Mouse (Mus musculus) gastrocnemius, adult 2 months (tissue): Measurements from ENCODE around the gene Akt1s1. TPM values are rescaled to one million over a fixed set of nuclear protein-coding genes. Genes with fewer than 3 reads are reported as not detected.

Experiments
- DNase-seq: peaks from one replicate; pipeline ENCODE4 v3.0.0; 2022
- H3K27ac ChIP-seq: fragments of 200-600 bp; 2 replicates; pipeline ENCODE4 v1.8.1; 2022; ENCODE audit warnings: mild to moderate bottlenecking
- H3K4me3 ChIP-seq: fragments of 200-600 bp; 2 replicates; pipeline ENCODE4 v1.8.1; 2022; ENCODE audit warnings: mild to moderate bottlenecking, moderate library complexity
- CTCF ChIP-seq: fragments of 200-600 bp; IDR thresholded peaks from 2 replicates; pipeline ENCODE4 v1.8.1; 2022; ENCODE audit warnings: antibody characterized with exemption, mild to moderate bottlenecking, moderate library complexity
- intact Hi-C: fragments of 180-260 bp; cut with DNase I; formaldehyde crosslinking; loops from one replicate; pipeline ENCODE4 v1.15.1; 2025
- long read RNA-seq, 2 experiments: library from polyadenylated mRNA; stranded (forward); transcript quantifications; one replicate each; pipeline ENCODE4 v2.0.0; 2021
- total RNA-seq, 2 experiments: library from RNA; stranded (reverse); gene quantifications; 2 replicates each; pipeline ENCODE4 v1.2.3; 2021

The Akt1s1 gene
- 100 to 1,000 TPM; 128 to 137 TPM for total RNA-seq
- long read RNA-seq, experiment 1, transcript Akt1s1-203 (5 exons, 1,160 nt), result minor isoform, 17 of 97 reads
- long read RNA-seq, experiment 1, transcript Akt1s1-204 (5 exons, 1,812 nt), result major isoform, 63 of 97 reads
- long read RNA-seq, experiment 1, partial matches to known transcripts, result 5 of 97 reads
- long read RNA-seq, experiment 1, other reads (novel, unspliced or antisense), result 12 of 97 reads
- long read RNA-seq, experiment 2, transcript Akt1s1-204 (5 exons, 1,812 nt), result major isoform, 47 of 90 reads
- long read RNA-seq, experiment 2, transcript Akt1s1-203 (5 exons, 1,160 nt), result minor isoform, 21 of 90 reads
- long read RNA-seq, experiment 2, partial matches to known transcripts, result 9 of 90 reads
- long read RNA-seq, experiment 2, other reads (novel, unspliced or antisense), result 13 of 90 reads

DNA sequence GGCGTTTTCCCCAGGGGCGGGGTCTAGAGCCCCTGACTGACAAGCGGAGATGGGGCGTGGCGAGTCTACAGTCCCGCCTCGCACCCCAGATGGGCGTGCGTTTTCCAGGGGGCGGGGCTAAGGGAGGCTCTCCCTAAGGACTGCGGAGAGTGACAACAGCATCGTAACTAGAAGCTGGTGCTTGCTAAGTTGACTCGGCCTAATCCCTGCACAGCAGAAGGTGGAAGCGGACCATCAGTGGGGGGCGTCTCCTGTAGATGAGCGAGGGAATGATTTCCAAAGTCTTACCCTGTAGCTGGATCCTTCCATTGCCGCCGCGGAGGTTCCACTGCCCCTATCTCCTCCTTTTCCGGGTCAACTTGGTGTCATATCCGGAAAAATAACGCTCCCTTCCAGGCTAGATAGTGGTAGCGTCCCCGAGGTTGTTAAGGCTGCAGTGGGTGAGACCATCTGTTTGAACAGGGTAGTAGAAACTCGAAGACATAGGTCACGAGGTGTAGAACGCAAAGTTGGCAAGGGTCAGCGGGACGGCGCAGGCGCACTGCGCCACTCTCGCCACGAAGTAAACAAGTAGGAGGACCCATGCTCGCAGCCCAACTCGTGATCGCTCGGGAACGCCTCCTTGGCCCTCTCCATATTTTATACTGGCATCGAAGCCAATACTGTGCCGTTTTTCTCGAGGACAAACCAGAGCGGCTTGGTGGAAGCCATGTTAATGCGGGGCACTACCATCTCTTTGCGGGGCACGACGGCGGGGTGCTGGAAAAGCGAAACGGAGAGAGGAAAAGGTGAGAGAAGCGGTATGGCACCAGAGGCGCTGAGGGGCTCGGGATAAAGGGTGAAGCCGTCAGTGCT lies at the start of gene Akt1s1, which contains the start of gene Tbc1d17:
Gene Akt1s1 (plus strand): TSS at position 431 of the 855 bp plus-strand sequence.
Gene Tbc1d17 (minus strand): TSS at position 519 of the 855 bp plus-strand sequence.
- H3K27ac ChIP-seq, result peak within 1 kb of the TSS; percentile 97
- peak; percentile 99 for DNase-seq
- no peak for TF ChIP-seq CTCF
- H3K4me3 ChIP-seq, result peak within 1 kb of the TSS; percentile 92
- intact Hi-C loops, result no loop called here

DNA sequence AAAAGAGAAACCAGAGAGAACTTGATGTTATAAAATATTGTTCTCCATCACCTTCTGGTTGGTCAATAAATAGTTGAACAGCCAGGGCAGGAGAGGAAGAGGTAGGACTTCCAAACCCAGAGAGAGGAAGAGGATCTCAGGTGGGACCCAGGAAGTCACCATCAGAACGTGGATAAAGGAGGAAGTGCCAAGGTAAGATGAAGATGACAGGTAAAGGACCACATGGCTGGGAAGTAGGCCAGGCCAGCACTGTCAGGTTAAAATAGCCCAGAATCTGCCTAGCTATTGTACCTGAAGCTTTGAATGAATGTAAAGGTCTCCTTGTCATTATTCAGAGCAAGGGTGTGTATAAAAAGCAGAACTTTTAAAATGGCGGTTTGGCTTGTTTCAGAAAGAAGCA lies 39.9 kb upstream of the Akt1s1 start:
- intact Hi-C loops, result no loop called here
- Histone ChIP-seq H3K27ac (no peak overlapping the region), H3K4me3 (no peak overlapping the region)
- no peak for DNase-seq
- no peak for TF ChIP-seq CTCF

DNA sequence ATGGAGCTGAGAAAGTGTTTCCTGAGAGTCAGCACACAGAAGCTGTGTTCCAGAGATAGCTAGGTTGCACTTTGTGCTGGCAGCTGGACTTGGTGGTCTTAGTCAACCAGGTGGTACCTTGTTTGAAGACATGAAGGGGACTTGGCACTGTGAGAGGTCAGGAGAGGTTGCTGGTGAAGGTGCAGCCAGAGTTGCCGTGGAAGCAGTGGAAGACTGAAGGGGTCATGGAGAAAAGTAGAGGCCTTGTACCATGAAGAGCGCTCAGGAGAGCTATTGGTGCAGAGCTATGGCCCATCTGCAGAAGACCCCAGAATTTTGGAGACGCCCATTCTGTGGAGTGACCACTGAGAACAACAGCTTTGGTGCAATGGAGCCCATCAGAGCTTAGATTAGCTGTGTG lies 39.3 kb upstream of the Akt1s1 start:
- no peak for DNase-seq
- Histone ChIP-seq H3K4me3 (no peak overlapping the region), H3K27ac (no peak overlapping the region)
- intact Hi-C loops, result no loop called here
- TF ChIP-seq CTCF, result no peak

DNA sequence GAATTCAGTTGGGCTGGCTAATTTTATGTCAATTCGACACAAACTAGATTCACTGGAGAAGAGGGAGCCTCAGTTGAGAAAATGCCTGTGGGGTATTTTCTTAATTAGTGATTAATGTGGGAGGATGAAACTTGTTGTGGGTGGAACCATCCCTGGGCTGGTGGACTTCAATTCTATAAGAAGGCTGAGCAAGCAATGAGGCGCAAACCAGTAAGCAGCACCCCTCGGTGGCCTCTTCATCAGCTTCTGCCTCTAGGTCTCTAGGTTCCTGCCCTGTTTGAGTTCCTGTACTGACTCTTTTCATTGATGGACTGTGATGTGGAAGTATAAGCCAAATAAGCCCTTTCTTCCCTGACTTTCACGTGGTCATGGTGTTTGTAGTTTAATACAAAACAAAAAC lies 38.4 kb upstream of the Akt1s1 start:
- no peak overlapping the region for H3K27ac ChIP-seq
- TF ChIP-seq CTCF, result no peak
- DNase-seq, result no peak
- no peak overlapping the region for H3K4me3 ChIP-seq
- intact Hi-C loops, result loop anchor here (10.0 kb wide), 1 partner anchor 166 kb away; no protein-coding TSS in a partner anchor

DNA sequence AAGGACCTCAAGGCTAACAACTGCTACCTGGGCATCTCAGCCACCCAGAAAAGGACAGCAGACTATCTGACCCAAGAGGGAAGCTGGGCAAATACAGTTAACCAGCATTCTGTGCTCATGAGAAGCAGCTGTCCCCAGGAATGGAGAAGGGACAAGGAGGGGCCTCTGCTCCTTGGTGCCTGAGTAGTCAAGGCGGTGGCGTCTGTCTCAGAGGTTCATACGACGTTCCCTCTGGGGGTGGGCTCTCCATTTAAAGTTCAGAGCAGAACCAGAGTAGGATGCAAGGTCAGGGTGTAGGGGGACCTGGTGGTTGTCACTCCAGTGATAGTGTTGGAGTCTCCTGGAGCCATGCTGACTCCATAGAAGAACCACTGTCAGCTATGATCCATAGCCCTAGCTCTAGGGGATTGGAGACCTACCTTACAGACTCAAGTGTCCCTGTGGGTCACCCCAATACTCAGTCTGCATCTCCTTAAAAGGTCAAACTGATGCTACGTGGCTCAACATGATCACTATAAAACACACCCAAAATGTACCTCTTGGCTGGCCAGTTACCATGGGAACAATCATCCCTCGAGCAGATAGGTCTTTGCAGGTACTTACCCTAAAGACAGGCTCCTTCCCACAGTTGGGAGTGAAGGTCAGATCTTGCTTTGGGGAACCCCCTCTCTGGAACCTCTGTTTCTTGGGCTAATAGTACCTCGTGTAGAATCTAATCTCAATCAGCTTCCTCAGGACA lies 37.8 kb upstream of the Akt1s1 start:
- no peak overlapping the region for H3K27ac ChIP-seq
- DNase-seq, result no peak
- TF ChIP-seq CTCF, result no peak
- H3K4me3 ChIP-seq, result no peak overlapping the region
- intact Hi-C loops, result loop anchor here (10.0 kb wide), 1 partner anchor 166 kb away; no protein-coding TSS in a partner anchor

DNA sequence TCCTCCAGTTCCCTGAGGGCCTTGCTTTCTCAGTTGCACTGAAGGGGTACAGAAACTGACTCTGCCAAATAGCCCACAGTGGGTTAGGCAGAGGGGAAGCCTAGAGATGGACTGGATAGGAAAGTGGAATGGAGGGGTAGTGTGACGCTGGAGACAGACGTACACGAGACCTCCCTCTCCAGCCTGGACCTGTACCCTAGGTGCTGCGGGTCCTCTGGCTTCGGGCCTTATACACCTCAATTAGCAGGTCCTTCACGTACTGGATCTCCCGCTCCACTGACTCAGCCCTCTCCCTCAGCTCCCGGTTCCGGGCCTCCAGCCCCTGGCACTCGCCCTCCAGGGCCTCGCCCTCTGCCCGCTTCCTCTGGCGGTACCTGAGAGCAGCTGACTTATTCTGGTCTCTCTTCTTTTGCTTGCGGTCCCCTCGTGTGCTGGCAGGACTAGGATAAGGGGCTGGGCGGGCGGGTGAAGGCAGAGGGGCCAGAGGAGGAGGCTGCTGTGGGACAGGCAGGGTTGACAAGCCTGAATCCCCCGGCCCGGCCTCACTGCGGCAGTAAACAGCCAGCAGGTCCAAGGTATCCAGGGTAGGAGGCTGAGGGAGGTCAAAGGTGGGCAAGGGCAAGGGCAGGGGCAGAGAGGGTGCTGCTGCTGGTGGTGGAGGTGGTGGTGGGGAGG lies 36.0 kb upstream of the Akt1s1 start:
- intact Hi-C loops, result loop anchor here (10.0 kb wide), 1 partner anchor 168 kb away; no protein-coding TSS in a partner anchor
- TF ChIP-seq CTCF, result no peak
- DNase-seq, result no peak
- Histone ChIP-seq H3K4me3 (0 out of 2 replicates have a peak overlapping the region, but pooled peaks have one; percentile 3), H3K27ac (no peak overlapping the region)

DNA sequence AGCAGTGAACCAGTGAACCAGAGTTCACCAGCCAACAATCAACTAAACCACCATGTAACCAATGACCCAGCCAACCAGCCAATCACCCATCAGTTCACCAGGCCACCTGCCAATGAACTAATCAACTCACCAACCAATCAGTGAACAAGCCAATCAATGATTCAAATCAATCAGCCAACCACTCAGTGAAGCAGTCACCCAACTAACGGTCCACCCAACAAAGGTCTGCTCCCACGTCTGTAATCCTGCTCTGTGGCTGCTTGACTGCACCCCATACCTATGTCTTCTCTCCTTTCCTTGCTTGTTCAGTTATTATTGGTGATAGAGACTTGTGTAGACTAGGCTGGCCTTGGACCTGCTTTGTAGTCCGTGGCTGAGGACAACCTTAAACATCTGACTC lies 34.8 kb upstream of the Akt1s1 start:
- DNase-seq, result no peak
- intact Hi-C loops, result loop anchor here (10.0 kb wide), 1 partner anchor 169 kb away; no protein-coding TSS in a partner anchor
- H3K4me3 ChIP-seq, result peak overlapping the region; percentile 99
- H3K27ac ChIP-seq, result no peak overlapping the region
- no peak for TF ChIP-seq CTCF

DNA sequence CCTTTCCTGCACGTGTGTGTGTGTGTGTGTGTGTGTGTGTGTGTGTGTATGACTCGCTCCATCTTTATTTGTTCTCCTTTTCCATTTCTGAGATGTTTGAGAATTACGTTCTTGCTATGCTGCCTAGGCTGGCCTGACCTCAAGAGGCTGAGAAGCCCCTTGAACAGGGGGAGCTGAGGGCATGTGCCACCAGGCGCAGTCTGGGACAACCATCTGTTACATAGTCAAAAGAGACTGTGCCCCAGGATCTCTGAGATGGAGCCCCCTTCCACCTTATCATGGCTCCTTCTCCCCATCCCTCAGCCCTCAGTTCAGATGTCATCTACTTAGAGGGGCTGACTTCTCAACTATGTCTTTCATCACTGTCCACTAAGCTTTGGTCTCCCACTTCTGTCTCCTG lies 34.4 kb upstream of the Akt1s1 start:
- peak overlapping the region; percentile 99 for H3K4me3 ChIP-seq
- intact Hi-C loops, result loop anchor here (10.0 kb wide), 1 partner anchor 170 kb away; no protein-coding TSS in a partner anchor
- peak overlapping the region; percentile 99; the same call in 1 of the 2 replicates for H3K27ac ChIP-seq
- DNase-seq, result no peak
- TF ChIP-seq CTCF, result no peak

DNA sequence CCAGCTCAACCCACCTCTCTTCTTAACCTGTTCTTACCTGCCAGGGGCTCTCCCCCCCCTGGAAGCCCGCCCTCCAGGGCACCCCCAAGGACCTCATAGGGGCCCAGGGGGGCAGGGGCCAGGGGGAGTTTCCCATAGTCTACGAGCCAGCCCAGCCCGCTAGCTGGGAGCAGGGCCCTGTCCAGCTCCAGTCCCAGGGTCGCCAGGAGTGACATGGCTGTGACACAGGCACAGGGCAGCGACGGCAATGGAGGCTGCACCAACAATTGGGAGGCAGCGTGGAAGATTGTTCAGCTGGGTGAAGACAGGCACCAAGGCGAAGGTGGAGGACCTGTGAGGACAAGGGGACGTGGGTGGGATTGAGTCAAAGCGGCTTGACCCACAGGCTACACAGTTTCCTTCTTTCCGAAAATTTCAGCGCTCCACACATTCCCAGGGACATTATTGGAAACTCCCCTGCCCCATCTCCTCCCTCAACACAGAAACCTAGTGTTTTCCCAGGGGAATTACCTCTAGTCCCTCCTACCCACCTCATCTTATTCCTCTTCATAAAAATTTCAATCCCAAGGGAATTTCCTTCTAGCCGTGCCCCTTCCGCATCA lies 33.7 kb upstream of the Akt1s1 start:
- DNase-seq, result no peak
- intact Hi-C loops, result loop anchor here (10.0 kb wide), 1 partner anchor 170 kb away; no protein-coding TSS in a partner anchor
- peak overlapping the region; percentile 99 for H3K4me3 ChIP-seq
- TF ChIP-seq CTCF, result no peak
- peak overlapping the region; percentile 99 for H3K27ac ChIP-seq

DNA sequence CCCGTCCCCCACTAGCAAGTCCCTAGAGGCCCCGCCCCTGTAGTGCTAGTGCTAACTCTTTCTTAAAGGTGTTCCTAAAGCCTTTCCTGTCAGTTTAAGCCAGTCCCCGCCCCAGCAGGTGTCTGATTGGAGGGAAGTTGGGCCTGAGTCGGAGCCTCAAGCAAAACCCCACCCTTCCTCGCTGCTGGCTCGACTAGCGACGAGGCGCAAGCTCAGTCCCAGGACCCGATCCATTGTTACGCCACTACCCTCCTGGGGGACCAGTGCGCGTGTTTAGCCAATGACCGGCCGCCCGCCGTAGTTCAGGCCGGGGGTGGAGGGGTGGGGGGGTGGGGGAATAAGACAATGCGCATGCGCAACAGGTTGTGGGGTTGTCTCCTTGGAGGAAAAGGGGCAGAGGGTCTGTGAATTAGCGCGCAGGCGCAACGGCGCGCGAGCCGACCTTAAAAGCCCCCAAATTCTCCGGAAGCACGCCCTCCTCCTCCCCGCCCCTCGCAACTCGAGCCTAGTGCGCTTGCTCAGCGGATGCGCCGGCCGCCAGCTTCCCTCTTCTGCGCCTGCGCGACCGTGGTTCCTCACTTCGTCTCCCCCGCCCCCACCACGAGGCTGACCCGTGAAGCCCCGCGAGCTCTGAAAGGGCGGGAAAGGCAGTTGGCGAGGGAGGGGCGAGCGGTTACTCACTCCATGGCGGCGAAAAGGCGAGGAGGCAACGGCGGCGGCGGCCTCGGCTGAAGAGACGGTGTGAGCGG lies 32.9 kb upstream of the Akt1s1 start, which contains the start of the genes Nup62 and Il4i1:
Gene Nup62 (plus strand): TSS at position 368 of the 749 bp plus-strand sequence.
Gene Il4i1 (plus strand): TSS at position 667 of the 749 bp plus-strand sequence.
- peak within 1 kb of the TSS; percentile 99 for H3K27ac ChIP-seq
- DNase-seq, result peak; percentile 99
- no peak for TF ChIP-seq CTCF
- peak within 1 kb of the TSS; percentile 99 for H3K4me3 ChIP-seq
- intact Hi-C loops, result loop anchor here (10.0 kb wide), 1 partner anchor 171 kb away; no protein-coding TSS in a partner anchor
